Mouse (Mus musculus) limb, embryonic 10.5 days (tissue): Measurements from ENCODE around the gene Gm9803. TPM values are rescaled to one million over a fixed set of nuclear protein-coding genes. Genes with fewer than 3 reads are reported as not detected.
A peak's percentile ranks its signal among the peaks of the same experiment; 100 is the strongest.
"Not testable (repeated sequence)": the region's sequence is repeated elsewhere in the genome, so short reads cannot be mapped to it uniquely, and the experiment has no call there.

Experiments used
- DNase-seq: peaks from one replicate; pipeline ENCODE4 v3.0.0-alpha.2; 2017; ENCODE audit warnings: low spot score
- H3K27ac ChIP-seq: fragments of 300-500 bp; sonication (generic); 2 replicates; pipeline ENCODE4 v1.5.1; 2016; ENCODE audit warnings: mild to moderate bottlenecking
- H3K27me3 ChIP-seq: fragments of 300-500 bp; sonication (generic); 2 replicates; pipeline ENCODE4 v1.6.1; 2016; ENCODE audit warnings: low read depth, mild to moderate bottlenecking; ENCODE audit not compliant: poor library complexity, severe bottlenecking
- H3K36me3 ChIP-seq: fragments of 300-500 bp; sonication (generic); 2 replicates; pipeline ENCODE4 v1.6.1; 2016; ENCODE audit warnings: mild to moderate bottlenecking, moderate library complexity
- H3K4me1 ChIP-seq: fragments of 300-500 bp; sonication (generic); 2 replicates; pipeline ENCODE4 v1.6.1; 2016
- H3K4me3 ChIP-seq: fragments of 300-500 bp; sonication (generic); 2 replicates; pipeline ENCODE4 v1.5.1; 2016; ENCODE audit warnings: mild to moderate bottlenecking, moderate library complexity
- H3K9me3 ChIP-seq: fragments of 300-500 bp; sonication (generic); replicated peaks from 2 replicates; pipeline ENCODE4 v1.6.1; 2016; ENCODE audit warnings: mild to moderate bottlenecking
- WGBS: fragments of 180-500 bp; shearing (Covaris S2); methylation state at CpG from one replicate; pipeline ENCODE4 v1.1.7; 2016; 5-methylcytosine and 5-hydroxymethylcytosine counted together
- polyA plus RNA-seq: library from polyadenylated mRNA; unstranded; fragments of >200 nt; fragmentation: Nextera tagmentation; extraction: Ambion mirVana; gene quantifications from 2 replicates; pipeline ENCODE4 v1.2.1, GENCODE M21; 2016

The Gm9803 gene
- 11.1 and 14.8 TPM in 2 replicates for polyA plus RNA-seq

GRCm38 (mm10) chr10:43523931-43524330 is at the start of gene Gm9803:
Gm9803 (plus strand) TSS chr10:43524084.
- DNase-seq, H3K27ac ChIP-seq, H3K4me3 ChIP-seq, H3K9me3 ChIP-seq, H3K27me3 ChIP-seq: not testable (repeated sequence)
- peaks cover 42% of the 10 kb centered on the region for H3K36me3 ChIP-seq
- WGBS: 95% methylated on average over 10 of the region's 10 CpGs
- H3K4me1 ChIP-seq: peaks cover 11% of the 10 kb centered on the region

- H3K4me3 ChIP-seq: no peak overlapping the region
- no peaks in the 10 kb centered on the region for H3K9me3 ChIP-seq
- H3K4me1 ChIP-seq: peaks cover 15% of the 10 kb centered on the region
- H3K27me3 ChIP-seq: no peaks in the 10 kb centered on the region
- 63% methylated on average over 4 of the region's 4 CpGs for WGBS
- H3K27ac ChIP-seq: no peak overlapping the region
- H3K36me3 ChIP-seq: no peaks in the 10 kb centered on the region
- no peak for DNase-seq
These were observed 48.5 kb upstream of the Gm9803 start for GRCm38 (mm10) chr10:43475376-43475775.

- Histone ChIP-seq H3K27ac (peak overlapping the region; percentile 100), H3K4me3 (peak overlapping the region; percentile 88), H3K4me1 (peaks cover 35% of the 10 kb centered on the region), H3K27me3 (no peaks in the 10 kb centered on the region), H3K9me3 (no peaks in the 10 kb centered on the region), H3K36me3 (no peaks in the 10 kb centered on the region)
- 12% methylated on average over 9 of the region's 9 CpGs for WGBS
- no peak for DNase-seq
These were observed 46.4 kb upstream of the Gm9803 start for GRCm38 (mm10) chr10:43477459-43477858.

GRCm38 (mm10) chr10:43477865-43478681 is 45.8 kb upstream of the Gm9803 start:
- peaks cover 41% of the 10 kb centered on the region for H3K4me1 ChIP-seq

GRCm38 (mm10) chr10:43478751-43479435 is 45.0 kb upstream of the Gm9803 start, which contains the start of gene Bend3:
Bend3 (plus strand) TSS chr10:43478831.
- no peaks in the 10 kb centered on the region for H3K27me3 ChIP-seq
- H3K4me3 ChIP-seq: peak within 1 kb of the TSS; percentile 88
- H3K4me1 ChIP-seq: peaks cover 48% of the 10 kb centered on the region
- no peaks in the 10 kb centered on the region for H3K36me3 ChIP-seq
- DNase-seq: peak; percentile 82
- H3K27ac ChIP-seq: peak within 1 kb of the TSS; percentile 100
- WGBS: under 1% methylated on average over 101 of the region's 101 CpGs
- no peaks in the 10 kb centered on the region for H3K9me3 ChIP-seq

More at GRCm38 (mm10) chr10:43477865-43478681, 45.8 kb upstream of the Gm9803 start:
- WGBS: under 1% methylated on average over 42 of the region's 42 CpGs
- peak; percentile 83 for DNase-seq
- Histone ChIP-seq H3K4me3 (peak overlapping the region; percentile 88), H3K27me3 (no peaks in the 10 kb centered on the region), H3K9me3 (no peaks in the 10 kb centered on the region), H3K36me3 (no peaks in the 10 kb centered on the region), H3K27ac (peak overlapping the region; percentile 100)

GRCm38 (mm10) chr10:43479436-43480157 is 44.3 kb upstream of the Gm9803 start:
- Histone ChIP-seq H3K4me3 (peak overlapping the region; percentile 88), H3K27me3 (no peaks in the 10 kb centered on the region), H3K36me3 (no peaks in the 10 kb centered on the region), H3K9me3 (no peaks in the 10 kb centered on the region), H3K27ac (peak overlapping the region; percentile 100), H3K4me1 (peaks cover 48% of the 10 kb centered on the region)
- under 1% methylated on average over 93 of the region's 103 CpGs for WGBS
- DNase-seq: peak; percentile 88

GRCm38 (mm10) chr10:43480227-43480849 is 43.5 kb upstream of the Gm9803 start:
- WGBS: 5% methylated on average over 13 of the region's 13 CpGs
- Histone ChIP-seq H3K9me3 (no peaks in the 10 kb centered on the region), H3K4me3 (peak overlapping the region; percentile 88), H3K36me3 (peaks cover 3% of the 10 kb centered on the region; the same call in 1 of the 2 replicates), H3K27ac (peak overlapping the region; percentile 100), H3K27me3 (no peaks in the 10 kb centered on the region), H3K4me1 (peaks cover 48% of the 10 kb centered on the region)
- no peak for DNase-seq

- H3K36me3 ChIP-seq: peaks cover 8% of the 10 kb centered on the region
- 31% methylated on average over 4 of the region's 4 CpGs for WGBS
- no peaks in the 10 kb centered on the region for H3K9me3 ChIP-seq
- no peaks in the 10 kb centered on the region for H3K27me3 ChIP-seq
- H3K4me1 ChIP-seq: peaks cover 48% of the 10 kb centered on the region
- peak overlapping the region; percentile 88 for H3K4me3 ChIP-seq
- no peak for DNase-seq
- no peak overlapping the region for H3K27ac ChIP-seq
These were observed 42.7 kb upstream of the Gm9803 start for GRCm38 (mm10) chr10:43481179-43481578.

GRCm38 (mm10) chr10:43482021-43482420 is 41.9 kb upstream of the Gm9803 start:
- H3K27ac ChIP-seq: no peak overlapping the region
- H3K36me3 ChIP-seq: peaks cover 12% of the 10 kb centered on the region
- DNase-seq: no peak
- peaks cover 46% of the 10 kb centered on the region for H3K4me1 ChIP-seq
- no peaks in the 10 kb centered on the region for H3K9me3 ChIP-seq
- WGBS: 92% methylated on average over 5 of the region's 5 CpGs
- H3K4me3 ChIP-seq: no peak overlapping the region
- no peaks in the 10 kb centered on the region for H3K27me3 ChIP-seq

- Histone ChIP-seq H3K4me3 (peak overlapping the region; percentile 9; the same call in 1 of the 2 replicates), H3K4me1 (peaks cover 50% of the 10 kb centered on the region), H3K27ac (peak overlapping the region; percentile 65), H3K9me3 (no peaks in the 10 kb centered on the region), H3K36me3 (peaks cover 12% of the 10 kb centered on the region), H3K27me3 (no peaks in the 10 kb centered on the region)
- WGBS: 40% methylated on average over 9 of the region's 9 CpGs
- no peak for DNase-seq
These were observed 40.4 kb upstream of the Gm9803 start for GRCm38 (mm10) chr10:43483426-43483995.

GRCm38 (mm10) chr10:43485751-43486268 is 38.1 kb upstream of the Gm9803 start:
- WGBS: 80% methylated on average over 6 of the region's 6 CpGs
- Histone ChIP-seq H3K4me1 (peaks cover 65% of the 10 kb centered on the region), H3K27me3 (no peaks in the 10 kb centered on the region), H3K27ac (no peak overlapping the region), H3K4me3 (no peak overlapping the region), H3K36me3 (peaks cover 12% of the 10 kb centered on the region), H3K9me3 (no peaks in the 10 kb centered on the region)
- no peak for DNase-seq
